Mouse (Mus musculus) cortical plate, adult 2 months (tissue): ENCODE data around the gene Pnma5.

Source experiments
- CTCF ChIP-seq: fragments of 200-500 bp; IDR thresholded peaks from 2 replicates; pipeline ENCODE4 v1.5.1; 2011; ENCODE audit warnings: mild to moderate bottlenecking, control low read depth, low read length; ENCODE audit not compliant: insufficient read depth; ENCODE audit errors: extremely low read depth
- POLR2A ChIP-seq: fragments of 200-500 bp; IDR thresholded peaks from 2 replicates; pipeline ENCODE4 v1.6.1; 2011; ENCODE audit warnings: mild to moderate bottlenecking, low read length, control low read depth; ENCODE audit not compliant: insufficient read depth; ENCODE audit errors: extremely low read depth

- TF ChIP-seq CTCF: no peak
- no peak for TF ChIP-seq POLR2A
Observed at GRCm38 (mm10) chrX:73063512-73064414, 26.9 kb upstream of the Pnma5 start.
